Mouse (Mus musculus) cerebellum, postnatal 4 days (tissue): ENCODE results near the gene Immp2l.

Source experiments
- DNase-seq, 2 experiments: peaks; one replicate each; pipeline ENCODE4 v3.0.0; 2022; ENCODE audit warnings: low spot score in 2 of 2, mixed read lengths in 1 of 2

Immp2l gene

GRCm38 (mm10) chr12:41314811-41315461, 291.0 kb downstream of the Immp2l start:
- no peak for DNase-seq

- no peak for DNase-seq
These were observed 292.0 kb downstream of the Immp2l start for GRCm38 (mm10) chr12:41315871-41316270.

GRCm38 (mm10) chr12:41316426-41316825, 292.5 kb downstream of the Immp2l start:
- no peak for DNase-seq

DNA sequence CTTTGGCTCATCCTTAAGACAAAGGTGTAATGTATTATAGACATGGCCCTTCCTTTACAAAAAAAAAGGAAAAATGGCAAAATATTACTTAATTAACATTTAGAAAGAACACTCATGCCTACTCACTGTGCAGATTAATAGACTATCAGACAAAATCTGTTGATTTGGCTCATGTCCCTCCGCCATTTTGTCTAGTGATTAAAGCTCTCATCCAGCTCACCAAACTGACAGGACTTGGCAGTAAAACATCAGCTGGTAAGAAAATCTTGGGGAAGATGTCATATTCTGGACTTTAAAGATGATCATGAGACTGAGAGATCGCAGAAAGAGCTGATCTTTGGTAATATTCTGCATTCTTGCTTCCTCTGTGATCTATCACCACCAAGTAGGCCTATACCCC, 293.5 kb downstream of the Immp2l start:
- DNase-seq, result no peak

- no peak for DNase-seq
These were observed 298.1 kb downstream of the Immp2l start for GRCm38 (mm10) chr12:41322018-41322417.

GRCm38 (mm10) chr12:41324418-41324817, 300.5 kb downstream of the Immp2l start:
- DNase-seq, result no peak

GRCm38 (mm10) chr12:41325756-41326155, 301.9 kb downstream of the Immp2l start:
- no peak for DNase-seq

- DNase-seq, result no peak
These were observed 307.2 kb downstream of the Immp2l start for GRCm38 (mm10) chr12:41330988-41331671.

- DNase-seq, result no peak
These were observed 321.7 kb downstream of the Immp2l start for GRCm38 (mm10) chr12:41345621-41346020.

DNA sequence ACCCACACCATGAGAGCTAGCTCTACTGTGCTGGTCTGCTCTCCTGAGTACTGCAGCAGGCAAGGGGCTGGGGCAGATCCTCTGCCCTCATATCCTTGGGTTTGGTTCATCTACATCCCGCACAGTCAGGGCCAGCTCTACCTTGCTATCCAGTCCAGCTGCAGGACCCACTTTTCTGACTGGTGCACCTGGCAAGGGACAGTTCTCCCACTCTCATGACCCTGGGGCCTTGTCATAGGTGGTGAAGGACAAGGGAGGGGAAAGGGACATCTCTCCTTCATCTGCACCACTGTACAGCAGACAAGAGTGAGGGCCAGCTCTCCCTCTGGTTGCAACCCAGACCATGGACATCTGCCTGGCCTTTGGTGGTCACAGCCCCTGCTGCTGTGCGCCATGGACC, 323.6 kb downstream of the Immp2l start:
- DNase-seq, result no peak

- no peak for DNase-seq
These were observed 325.5 kb downstream of the Immp2l start for GRCm38 (mm10) chr12:41349386-41349785.

- DNase-seq, result no peak
These were observed 325.9 kb downstream of the Immp2l start for GRCm38 (mm10) chr12:41349814-41350213.

GRCm38 (mm10) chr12:41351275-41351674, 327.4 kb downstream of the Immp2l start:
- DNase-seq, result no peak

- no peak for DNase-seq
These were observed 331.0 kb downstream of the Immp2l start for GRCm38 (mm10) chr12:41354857-41355256.

DNA sequence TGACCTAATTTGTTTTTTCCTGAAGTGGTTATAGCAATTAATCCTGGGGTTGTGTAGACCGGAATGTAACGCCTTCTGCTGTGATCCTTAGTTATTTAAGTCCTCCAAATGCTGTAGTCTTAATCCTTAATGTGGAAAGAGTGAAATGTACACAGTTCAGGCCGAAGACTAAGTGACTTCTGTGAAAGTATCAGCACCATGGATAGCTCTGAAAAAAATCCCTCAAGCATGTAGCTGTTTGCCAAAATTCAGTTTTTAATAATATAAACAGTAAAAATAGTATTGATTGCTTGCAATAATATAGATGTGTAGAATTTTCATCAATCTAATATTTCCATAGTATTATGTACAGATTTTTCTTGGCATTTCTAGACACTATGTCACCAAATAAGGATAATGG, 332.1 kb downstream of the Immp2l start:
- no peak for DNase-seq

- DNase-seq, result no peak
These were observed 362.8 kb downstream of the Immp2l start for GRCm38 (mm10) chr12:41386685-41387084.

DNA sequence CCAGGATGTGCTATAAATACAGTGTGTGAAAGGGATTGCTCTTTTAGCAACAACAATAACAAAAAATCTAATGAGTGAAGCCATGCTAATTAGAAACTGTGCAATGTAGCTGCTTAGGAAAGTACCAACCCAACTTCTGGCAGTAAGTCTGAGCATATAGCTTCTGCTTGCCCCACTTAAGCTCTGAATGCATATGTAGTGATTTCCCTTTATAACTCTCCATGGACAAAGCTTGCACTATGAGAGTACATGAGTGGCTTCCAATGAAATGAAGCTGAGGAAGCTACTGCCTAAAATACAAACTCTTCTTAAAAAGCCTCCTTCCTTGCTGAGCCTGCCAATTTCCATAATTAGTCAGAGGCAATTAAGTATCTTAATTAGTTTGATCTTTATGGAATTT, 370.3 kb downstream of the Immp2l start:
- no peak for DNase-seq

DNA sequence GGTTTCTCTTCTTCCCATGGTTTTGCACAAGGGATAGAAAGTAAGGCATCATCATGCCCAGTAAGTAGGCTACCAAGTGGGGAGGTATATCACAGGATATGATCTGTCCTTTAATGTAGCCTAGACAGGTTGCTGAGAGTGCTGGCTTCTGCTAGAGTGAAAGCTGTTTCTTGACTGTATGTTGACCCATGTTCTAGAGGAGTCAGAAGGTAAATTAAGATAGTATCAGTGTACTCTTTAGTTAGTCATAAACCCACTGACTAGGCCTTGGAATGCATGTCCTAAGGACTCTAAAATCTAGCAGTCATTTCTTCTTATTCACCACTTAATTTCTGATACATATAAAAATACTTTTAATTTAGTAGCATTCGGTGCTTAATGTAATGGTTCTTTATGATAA, 377.2 kb downstream of the Immp2l start:
- no peak for DNase-seq

- no peak for DNase-seq
These were observed 378.0 kb downstream of the Immp2l start for GRCm38 (mm10) chr12:41401923-41402322.

DNA sequence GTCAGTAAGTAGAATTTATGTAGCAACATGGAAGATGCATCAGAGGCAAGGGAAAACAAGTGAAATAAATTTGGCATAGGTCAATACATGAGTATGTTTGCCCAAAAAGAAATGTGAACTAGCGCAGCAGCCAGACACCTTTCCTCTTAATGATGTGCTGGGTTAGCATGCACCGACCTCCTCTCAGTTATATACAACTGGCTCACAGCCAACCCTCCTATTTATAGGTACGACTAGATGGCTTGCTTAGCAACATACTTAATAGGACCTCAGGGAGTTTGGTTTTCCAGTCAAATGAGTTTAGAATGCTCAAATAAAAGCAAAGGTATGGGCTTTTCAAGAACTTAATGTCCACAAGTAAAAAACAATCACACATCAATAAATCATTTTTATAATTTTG, 385.5 kb downstream of the Immp2l start:
- DNase-seq, result no peak

DNA sequence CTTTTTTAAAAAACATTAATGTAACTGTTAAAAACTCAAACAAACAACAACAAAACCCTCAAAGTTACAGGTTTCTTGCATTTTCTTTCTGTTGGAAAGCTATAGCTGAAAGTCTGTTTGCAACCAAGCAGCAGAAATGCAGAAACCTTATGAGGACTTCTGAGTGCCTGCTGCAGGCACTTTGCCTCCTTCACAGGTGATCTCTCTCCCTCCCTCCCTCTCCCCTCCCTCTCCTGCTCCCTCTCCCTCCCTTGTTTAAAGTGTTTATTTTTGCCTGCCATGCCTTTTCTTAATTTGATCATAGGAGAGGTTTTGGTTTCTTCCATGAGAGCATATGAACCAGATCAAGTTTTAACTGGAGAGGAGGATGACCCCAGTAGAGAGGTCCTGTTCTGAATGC, 392.7 kb downstream of the Immp2l start:
- no peak for DNase-seq

GRCm38 (mm10) chr12:41417099-41417498, 393.2 kb downstream of the Immp2l start:
- DNase-seq, result no peak

DNA sequence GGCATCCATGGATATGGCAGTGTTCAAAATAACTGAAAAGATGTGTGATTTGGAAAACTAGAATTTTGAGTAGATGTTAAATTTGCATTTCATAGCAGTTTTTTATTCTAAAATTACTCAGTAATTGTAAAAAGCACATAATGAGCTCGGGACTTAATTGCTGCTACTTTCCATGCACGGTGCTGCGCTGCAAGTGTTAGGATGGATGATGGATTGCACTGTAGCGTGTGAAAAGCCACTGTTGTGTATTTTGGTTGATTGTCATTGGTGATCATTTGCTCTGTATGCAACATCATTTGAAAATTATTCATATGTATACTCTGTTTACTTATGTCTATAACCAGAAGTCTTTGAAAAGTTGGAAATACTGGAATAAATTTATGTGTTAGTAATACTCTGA, 394.1 kb downstream of the Immp2l start:
- no peak for DNase-seq
